Mouse (Mus musculus) kidney, embryonic 16.5 days (tissue): ENCODE measurements around the gene Havcr2. TPM values are rescaled to one million over a fixed set of nuclear protein-coding genes. Genes with fewer than 3 reads are reported as not detected.
A peak's percentile ranks its signal among the peaks of the same experiment; 100 is the strongest.

Experiments
- ATAC-seq: fragments of 200-750 bp; cut with Nextera tagmentation; 2 replicates; pipeline ENCODE4 v1.8.0; 2017; ENCODE audit warnings: moderate TSS enrichment; ENCODE audit not compliant: low FRiP score, low TSS enrichment
- H3K27ac ChIP-seq: fragments of 300-500 bp; sonication (generic); 2 replicates; pipeline ENCODE4 v1.5.1; 2014; ENCODE audit warnings: low read length
- H3K27me3 ChIP-seq: fragments of 300-500 bp; sonication (generic); 2 replicates; pipeline ENCODE4 v1.6.1; 2014; ENCODE audit warnings: low read length, control low read depth, mixed read lengths; ENCODE audit not compliant: insufficient read depth
- H3K36me3 ChIP-seq: fragments of 300-500 bp; sonication (generic); 2 replicates; pipeline ENCODE4 v1.6.1; 2014; ENCODE audit warnings: low read length, control low read depth, mixed read lengths; ENCODE audit not compliant: insufficient read depth
- H3K4me1 ChIP-seq: fragments of 300-500 bp; sonication (generic); 2 replicates; pipeline ENCODE4 v1.6.1; 2014; ENCODE audit warnings: low read length, control low read depth, mixed read lengths; ENCODE audit not compliant: insufficient read depth
- H3K4me2 ChIP-seq: fragments of 300-500 bp; sonication (generic); replicated peaks from 2 replicates; pipeline ENCODE4 v1.6.1; 2014; ENCODE audit warnings: low read depth, low read length
- H3K4me3 ChIP-seq: fragments of 300-500 bp; sonication (generic); 2 replicates; pipeline ENCODE4 v1.5.1; 2014; ENCODE audit warnings: mild to moderate bottlenecking, low read length
- H3K9ac ChIP-seq: fragments of 300-500 bp; sonication (generic); replicated peaks from 2 replicates; pipeline ENCODE4 v1.6.1; 2014; ENCODE audit warnings: low read length
- H3K9me3 ChIP-seq: fragments of 300-500 bp; sonication (generic); 2 replicates; pipeline ENCODE4 v1.6.1; 2016; ENCODE audit warnings: low read length, control low read depth
- WGBS: fragments of 180-500 bp; shearing (Covaris S2); extraction: QIAGEN DNeasy Blood & Tissue Kit; methylation state at CpG from one replicate; pipeline ENCODE4 v1.1.7; 2014; 5-methylcytosine and 5-hydroxymethylcytosine counted together
- polyA plus RNA-seq: library from polyadenylated mRNA; unstranded; fragments of >200 nt; fragmentation: Nextera tagmentation; extraction: Ambion mirVana; gene quantifications from 2 replicates; pipeline ENCODE4 v1.2.1, GENCODE M21; 2015

Havcr2 gene
- polyA plus RNA-seq, 1 experiment from 2014 or later = 0.09 TPM

- Histone ChIP-seq H3K27me3 (no peaks in the 10 kb centered on the region), H3K4me3 (no peak overlapping the region), H3K9ac (no peak overlapping the region), H3K36me3 (peaks cover 8% of the 10 kb centered on the region), H3K9me3 (no peaks in the 10 kb centered on the region), H3K27ac (no peak overlapping the region), H3K4me1 (peaks cover 9% of the 10 kb centered on the region), H3K4me2 (no peak overlapping the region)
- no peak for ATAC-seq
Measured at GRCm38 (mm10) chr11:46435363-46435762, 19.4 kb upstream of the Havcr2 start.

- Histone ChIP-seq H3K4me2 (peak within 1 kb of the TSS; percentile 84), H3K4me1 (peaks cover 9% of the 10 kb centered on the region), H3K9me3 (no peaks in the 10 kb centered on the region), H3K9ac (peak within 1 kb of the TSS; percentile 97), H3K4me3 (peak within 1 kb of the TSS; percentile 99), H3K36me3 (peaks cover 10% of the 10 kb centered on the region), H3K27me3 (no peaks in the 10 kb centered on the region), H3K27ac (peak within 1 kb of the TSS; percentile 96)
- under 1% methylated on average over 59 of the region's 59 CpGs for WGBS
- ATAC-seq = peak; percentile 100
Measured at GRCm38 (mm10) chr11:46436760-46437458, 17.8 kb upstream of the Havcr2 start, which contains the start of gene Med7. Gene Med7, plus strand, starts transcription at chr11:46436925.

GRCm38 (mm10) chr11:46437459-46438000 is 17.2 kb upstream of the Havcr2 start:
- peaks cover 9% of the 10 kb centered on the region for H3K4me1 ChIP-seq
- WGBS = 1% methylated on average over 23 of the region's 23 CpGs
- H3K27ac ChIP-seq = peak overlapping the region; percentile 96
- H3K4me2 ChIP-seq = peak overlapping the region; percentile 84
- H3K9ac ChIP-seq = peak overlapping the region; percentile 97
- no peaks in the 10 kb centered on the region for H3K9me3 ChIP-seq
- peak overlapping the region; percentile 99 for H3K4me3 ChIP-seq
- H3K36me3 ChIP-seq = peaks cover 10% of the 10 kb centered on the region
- ATAC-seq = peak; percentile 28; the same call in 1 of the 2 replicates
- no peaks in the 10 kb centered on the region for H3K27me3 ChIP-seq

GRCm38 (mm10) chr11:46439005-46439543 is 15.7 kb upstream of the Havcr2 start:
- Histone ChIP-seq H3K4me3 (no peak overlapping the region), H3K4me1 (peaks cover 9% of the 10 kb centered on the region), H3K27ac (no peak overlapping the region), H3K4me2 (no peak overlapping the region), H3K9me3 (no peaks in the 10 kb centered on the region), H3K9ac (no peak overlapping the region), H3K27me3 (no peaks in the 10 kb centered on the region), H3K36me3 (peaks cover 17% of the 10 kb centered on the region)
- WGBS = 89% methylated on average over 5 of the region's 5 CpGs
- no peak for ATAC-seq

GRCm38 (mm10) chr11:46441774-46442173 is 13.0 kb upstream of the Havcr2 start:
- 88% methylated on average over 1 of the region's 1 CpGs for WGBS
- Histone ChIP-seq H3K9me3 (no peaks in the 10 kb centered on the region), H3K4me3 (no peak overlapping the region), H3K36me3 (peaks cover 17% of the 10 kb centered on the region), H3K27ac (no peak overlapping the region), H3K4me1 (peaks cover 5% of the 10 kb centered on the region; the same call in 1 of the 2 replicates), H3K4me2 (no peak overlapping the region), H3K9ac (no peak overlapping the region), H3K27me3 (no peaks in the 10 kb centered on the region)
- ATAC-seq = no peak

- WGBS = 94% methylated on average over 1 of the region's 1 CpGs
- no peak overlapping the region for H3K4me3 ChIP-seq
- no peak for ATAC-seq
- H3K36me3 ChIP-seq = peaks cover 17% of the 10 kb centered on the region
- no peaks in the 10 kb centered on the region for H3K27me3 ChIP-seq
- H3K27ac ChIP-seq = no peak overlapping the region
- no peaks in the 10 kb centered on the region for H3K9me3 ChIP-seq
- H3K4me1 ChIP-seq = peaks cover under 1% of the 10 kb centered on the region; the same call in 1 of the 2 replicates
- H3K4me2 ChIP-seq = no peak overlapping the region
- H3K9ac ChIP-seq = no peak overlapping the region
Measured at GRCm38 (mm10) chr11:46443152-46443551, 11.6 kb upstream of the Havcr2 start.

GRCm38 (mm10) chr11:46443979-46444378 is 10.8 kb upstream of the Havcr2 start:
- no peak overlapping the region for H3K4me3 ChIP-seq
- no peak overlapping the region for H3K9ac ChIP-seq
- H3K4me1 ChIP-seq = no peaks in the 10 kb centered on the region
- no peak for ATAC-seq
- WGBS = 89% methylated on average over 5 of the region's 5 CpGs
- H3K4me2 ChIP-seq = no peak overlapping the region
- peaks cover 17% of the 10 kb centered on the region for H3K36me3 ChIP-seq
- no peaks in the 10 kb centered on the region for H3K27me3 ChIP-seq
- no peaks in the 10 kb centered on the region for H3K9me3 ChIP-seq
- no peak overlapping the region for H3K27ac ChIP-seq

- no peaks in the 10 kb centered on the region for H3K27me3 ChIP-seq
- H3K9ac ChIP-seq = no peak overlapping the region
- ATAC-seq = no peak
- no peak overlapping the region for H3K4me3 ChIP-seq
- no peak overlapping the region for H3K27ac ChIP-seq
- no peaks in the 10 kb centered on the region for H3K4me1 ChIP-seq
- WGBS = 93% methylated on average over 6 of the region's 6 CpGs
- 0 out of 2 replicates have a peak, but pooled peaks cover 7% of the 10 kb centered on the region for H3K36me3 ChIP-seq
- H3K4me2 ChIP-seq = no peak overlapping the region
- H3K9me3 ChIP-seq = no peaks in the 10 kb centered on the region
Measured at GRCm38 (mm10) chr11:46446150-46446549, 8.6 kb upstream of the Havcr2 start.

GRCm38 (mm10) chr11:46447644-46448484 is 6.9 kb upstream of the Havcr2 start:
- Histone ChIP-seq H3K9ac (no peak overlapping the region), H3K9me3 (no peaks in the 10 kb centered on the region), H3K4me3 (no peak overlapping the region), H3K4me2 (no peak overlapping the region), H3K4me1 (no peaks in the 10 kb centered on the region), H3K27me3 (no peaks in the 10 kb centered on the region), H3K27ac (no peak overlapping the region), H3K36me3 (0 out of 2 replicates have a peak, but pooled peaks cover 7% of the 10 kb centered on the region)
- no peak for ATAC-seq
- 77% methylated on average over 13 of the region's 13 CpGs for WGBS
